Mouse (Mus musculus): ENCODE measurements at regions not wholly inside any gene's neighbourhood (a gene's known extent, or its start where the extent isn't known, plus 50 kb on each side); places are given as distances from the start of the nearest gene placed in this dataset.

GRCm38 (mm10) chr9:74801091-74801490 is 60.6 kb upstream of the Onecut1 start:
- Histone ChIP-seq H3K27me3 (ENCODE audit: insufficient read depth, poor library complexity, severe bottlenecking) (no peaks in the 10 kb centered on the region), H3K27ac (no peak overlapping the region), H3K9me3 (no peaks in the 10 kb centered on the region), H3K4me1 (replicated peaks) (no peaks in the 10 kb centered on the region), H3K36me3 (no peaks in the 10 kb centered on the region), H3K4me3 (no peak overlapping the region)
- 86% methylated on average over 4 of the region's 4 CpGs for WGBS
- no peak for DNase-seq (ENCODE audit: low spot score)

- DNase-seq (ENCODE audit: low spot score), result no peak
- Histone ChIP-seq H3K27ac (no peak overlapping the region), H3K27me3 (ENCODE audit: insufficient read depth, poor library complexity, severe bottlenecking) (0 out of 2 replicates have a peak, but pooled peaks cover 3% of the 10 kb centered on the region), H3K36me3 (no peaks in the 10 kb centered on the region), H3K4me1 (replicated peaks) (peaks cover 6% of the 10 kb centered on the region; the same call in 1 of the 2 replicates), H3K4me3 (no peak overlapping the region), H3K9me3 (no peaks in the 10 kb centered on the region)
- whole genome bisulfite sequencing, result 26% methylated on average over 8 of the region's 8 CpGs
These were observed 50.3 kb upstream of the Onecut1 start for GRCm38 (mm10) chr9:74811437-74811836.
